Mouse (Mus musculus): ENCODE measurements at regions not wholly inside any gene's neighbourhood (a gene's known extent, or its start where the extent isn't known, plus 50 kb on each side); places are given as distances from the start of the nearest gene placed in this dataset.

DNA sequence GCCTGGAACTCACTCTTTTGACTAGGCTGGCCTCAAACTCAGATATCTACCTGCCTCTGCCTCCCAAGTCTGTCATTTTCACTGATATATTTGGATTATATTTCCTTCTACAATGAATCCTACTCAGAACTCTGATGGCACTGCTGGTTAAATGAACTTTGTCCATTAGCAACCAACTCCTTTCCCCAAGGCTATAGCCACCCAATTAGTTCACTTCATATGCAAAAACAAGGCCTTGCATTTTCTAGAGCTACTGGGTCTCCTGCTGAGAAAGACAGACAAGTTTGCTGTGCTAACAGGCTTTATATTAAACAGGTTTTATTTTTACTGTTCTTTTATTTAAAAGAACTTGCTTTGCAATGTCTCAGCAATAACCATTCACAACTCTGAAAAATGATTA is 1971.0 kb upstream of the A830018L16Rik start:
- TF ChIP-seq CTCF (IDR thresholded peaks at IDR 0.05; ENCODE audit: low read depth) (no peak), EP300 (IDR thresholded peaks at IDR 0.05; ENCODE audit: low read depth) (no peak)

All from liver, embryonic 14.5 days (tissue).